Mouse (Mus musculus): ENCODE measurements at regions not wholly inside any gene's neighbourhood (a gene's known extent, or its start where the extent isn't known, plus 50 kb on each side); places are given as distances from the start of the nearest gene placed in this dataset.

GRCm38 (mm10) chr5:73946164-73946563 lies 122.1 kb downstream of the Usp46 start:
- no peak for ATAC-seq
- Histone ChIP-seq H3K4me2 (ENCODE audit: low read length) (no peak overlapping the region), H3K4me3 (ENCODE audit: low read depth, low read length) (no peak overlapping the region), H3K9ac (ENCODE audit: low read depth, low read length) (no peak overlapping the region), H3K4me1 (ENCODE audit: control insufficient read depth, insufficient read depth, low read length) (peaks cover 5% of the 10 kb centered on the region), H3K27me3 (ENCODE audit: control insufficient read depth, insufficient read depth, low read depth, low read length) (no peaks in the 10 kb centered on the region), H3K27ac (ENCODE audit: low read length) (no peak overlapping the region), H3K36me3 (ENCODE audit: control insufficient read depth, insufficient read depth, low read length) (no peaks in the 10 kb centered on the region), H3K9me3 (replicated peaks; ENCODE audit: control insufficient read depth, low read length, poor library complexity, severe bottlenecking) (no peaks in the 10 kb centered on the region)
- WGBS: 83% methylated on average over 6 of the region's 6 CpGs

GRCm38 (mm10) chr5:73948031-73948899 lies 120.0 kb downstream of the Usp46 start:
- WGBS: 90% methylated on average over 9 of the region's 9 CpGs
- Histone ChIP-seq H3K4me1 (ENCODE audit: control insufficient read depth, insufficient read depth, low read length) (peaks cover 6% of the 10 kb centered on the region), H3K27ac (ENCODE audit: low read length) (no peak overlapping the region), H3K9me3 (replicated peaks; ENCODE audit: control insufficient read depth, low read length, poor library complexity, severe bottlenecking) (no peaks in the 10 kb centered on the region), H3K4me2 (ENCODE audit: low read length) (no peak overlapping the region), H3K27me3 (ENCODE audit: control insufficient read depth, insufficient read depth, low read depth, low read length) (no peaks in the 10 kb centered on the region), H3K9ac (ENCODE audit: low read depth, low read length) (no peak overlapping the region), H3K36me3 (ENCODE audit: control insufficient read depth, insufficient read depth, low read length) (no peaks in the 10 kb centered on the region), H3K4me3 (ENCODE audit: low read depth, low read length) (no peak overlapping the region)
- no peak for ATAC-seq
